Mouse (Mus musculus) myocyte (in vitro differentiated cells): ENCODE data around the gene Mrpl2. TPM values are rescaled to one million over a fixed set of nuclear protein-coding genes. Genes with fewer than 3 reads are reported as not detected.

Experiments
- H3K27me3 ChIP-seq: one replicate; pipeline ENCODE4 v1.6.1; 2011; ENCODE audit not compliant: control insufficient read depth, insufficient read depth, insufficient read length
- H3K36me3 ChIP-seq: one replicate; pipeline ENCODE4 v1.6.1; 2011; ENCODE audit not compliant: control insufficient read depth, insufficient read depth
- H3K4me2 ChIP-seq: one replicate; pipeline ENCODE4 v1.6.1; 2011; ENCODE audit warnings: low read depth, control low read depth
- H3K4me3 ChIP-seq: one replicate; pipeline ENCODE4 v1.5.1; 2011; ENCODE audit warnings: mild to moderate bottlenecking, control low read depth, moderate library complexity
- H3K79me2 ChIP-seq: one replicate; pipeline ENCODE4 v1.6.1; 2011; ENCODE audit not compliant: control insufficient read depth, insufficient read depth
- H3ac ChIP-seq: one replicate; pipeline ENCODE4 v1.6.1; 2011; ENCODE audit not compliant: control insufficient read depth, insufficient read length
- CEBPB ChIP-seq: IDR thresholded peaks from 2 replicates; pipeline ENCODE4 v1.6.1; 2011; ENCODE audit warnings: mild to moderate bottlenecking, moderate library complexity; ENCODE audit not compliant: poor library complexity, insufficient read depth, severe bottlenecking
- E2F4 ChIP-seq: IDR thresholded peaks from one replicate; pipeline ENCODE4 v1.6.1; 2011; ENCODE audit warnings: mild to moderate bottlenecking, control low read depth, moderate library complexity; ENCODE audit not compliant: insufficient read depth
- MAX ChIP-seq: IDR thresholded peaks from one replicate; pipeline ENCODE4 v1.6.1; 2011; ENCODE audit warnings: low read depth, mild to moderate bottlenecking, control low read depth
- MYOD1 ChIP-seq, 3 experiments: IDR thresholded peaks; one replicate each; pipeline ENCODE4 v1.6.1; 2011; ENCODE audit warnings: control low read depth in 2 of 3, low read depth in 2 of 3, mild to moderate bottlenecking in 2 of 3, moderate library complexity in 1 of 3; ENCODE audit not compliant: insufficient read length in 2 of 3, control insufficient read depth in 1 of 3
- MYOG ChIP-seq, 3 experiments: IDR thresholded peaks; one replicate each; pipeline ENCODE4 v1.6.1; 2011; ENCODE audit warnings: control low read depth in 2 of 3, low read depth in 2 of 3, mild to moderate bottlenecking in 2 of 3; ENCODE audit not compliant: insufficient read length in 2 of 3, control insufficient read depth in 1 of 3, insufficient read depth in 1 of 3
- POLR2A ChIP-seq: IDR thresholded peaks from one replicate; pipeline ENCODE4 v1.6.1; 2011; ENCODE audit warnings: low read depth, mild to moderate bottlenecking, control low read depth, moderate library complexity; ENCODE audit not compliant: insufficient read length
- POLR2AphosphoS2 ChIP-seq: IDR thresholded peaks from one replicate; pipeline ENCODE4 v1.6.1; 2011; ENCODE audit warnings: low read depth, control low read depth; ENCODE audit not compliant: insufficient read length
- REST ChIP-seq: IDR thresholded peaks from one replicate; pipeline ENCODE4 v1.6.1; 2011; ENCODE audit warnings: mild to moderate bottlenecking, control low read depth, moderate library complexity; ENCODE audit not compliant: insufficient read depth, insufficient read length
- SRF ChIP-seq: IDR thresholded peaks from one replicate; pipeline ENCODE4 v1.6.1; 2011; ENCODE audit warnings: low read depth; ENCODE audit not compliant: control insufficient read depth, insufficient read length
- TCF12 ChIP-seq: IDR thresholded peaks from one replicate; pipeline ENCODE4 v1.6.1; 2011; ENCODE audit warnings: mild to moderate bottlenecking, control low read depth; ENCODE audit not compliant: poor library complexity, insufficient read depth, severe bottlenecking
- TCF3 ChIP-seq: IDR thresholded peaks from one replicate; pipeline ENCODE4 v1.6.1; 2011; ENCODE audit warnings: low read depth, control low read depth; ENCODE audit not compliant: insufficient read length
- USF1 ChIP-seq: IDR thresholded peaks from one replicate; pipeline ENCODE4 v1.6.1; 2011; ENCODE audit warnings: low read depth, mild to moderate bottlenecking, control low read depth, moderate library complexity
- polyA plus RNA-seq: library from polyadenylated mRNA; unstranded; fragments of >200 nt; fragmentation: generic; extraction: Trizol; gene quantifications from one replicate; pipeline ENCODE4 v1.2.1, GENCODE M21; 2012; ENCODE audit warnings: missing spikeins

The Mrpl2 gene
- polyA plus RNA-seq, 1 experiment: 248 TPM

GRCm38 (mm10) chr17:46661351-46661750 lies 15.3 kb downstream of the Mrpl2 start:
- Histone ChIP-seq H3K4me2 (no peak overlapping the region), H3K79me2 (no peaks in the 10 kb centered on the region), H3ac (no peak overlapping the region), H3K27me3 (no peaks in the 10 kb centered on the region), H3K4me3 (no peak overlapping the region), H3K36me3 (peaks cover 4% of the 10 kb centered on the region)
- TF ChIP-seq MYOD1 (IDR thresholded peaks at IDR 0.05; ENCODE audit: control insufficient read depth in 1 of 3, insufficient read length in 2 of 3, low read depth in 2 of 3) (no peak), TCF3 (no peak), E2F4 (no peak), TCF12 (no peak), MAX (no peak), POLR2AphosphoS2 (no peak), USF1 (no peak), SRF (no peak), POLR2A (no peak), MYOG (IDR thresholded peaks at IDR 0.05; ENCODE audit: control insufficient read depth in 1 of 3, insufficient read depth in 1 of 3, insufficient read length in 2 of 3, low read depth in 2 of 3) (no peak), CEBPB (no peak), REST (no peak)

- no peak overlapping the region for H3K4me3 ChIP-seq
- TF ChIP-seq REST (no peak), SRF (no peak), MYOD1 (IDR thresholded peaks at IDR 0.05; ENCODE audit: control insufficient read depth in 1 of 3, insufficient read length in 2 of 3, low read depth in 2 of 3) (no peak), USF1 (no peak), E2F4 (no peak), POLR2AphosphoS2 (no peak), TCF12 (no peak), MYOG (IDR thresholded peaks at IDR 0.05; ENCODE audit: control insufficient read depth in 1 of 3, insufficient read depth in 1 of 3, insufficient read length in 2 of 3, low read depth in 2 of 3) (no peak), CEBPB (no peak), MAX (no peak), POLR2A (no peak)
- H3K4me2 ChIP-seq: no peak overlapping the region
- H3K36me3 ChIP-seq: peaks cover 4% of the 10 kb centered on the region
- no peaks in the 10 kb centered on the region for H3K27me3 ChIP-seq
- H3ac ChIP-seq: no peak overlapping the region
- H3K79me2 ChIP-seq: no peaks in the 10 kb centered on the region
These were observed 16.0 kb downstream of the Mrpl2 start for GRCm38 (mm10) chr17:46661981-46662380.

- H3K4me3 ChIP-seq: no peak overlapping the region
- H3K4me2 ChIP-seq: no peak overlapping the region
- H3ac ChIP-seq: no peak overlapping the region
- peaks cover 4% of the 10 kb centered on the region for H3K36me3 ChIP-seq
- no peaks in the 10 kb centered on the region for H3K79me2 ChIP-seq
- H3K27me3 ChIP-seq: no peaks in the 10 kb centered on the region
- no peak for TF ChIP-seq TCF12
These were observed 16.7 kb downstream of the Mrpl2 start for GRCm38 (mm10) chr17:46662730-46663129.

- no peaks in the 10 kb centered on the region for H3K27me3 ChIP-seq
- peaks cover 12% of the 10 kb centered on the region for H3K79me2 ChIP-seq
- H3K4me2 ChIP-seq: no peak overlapping the region
- no peak overlapping the region for H3ac ChIP-seq
- peaks cover 3% of the 10 kb centered on the region for H3K36me3 ChIP-seq
- TF ChIP-seq SRF: no peak
- TF ChIP-seq TCF3: no peak
- no peak for TF ChIP-seq REST
- TF ChIP-seq MYOD1 (IDR thresholded peaks at IDR 0.05; ENCODE audit: control insufficient read depth in 1 of 3, insufficient read length in 2 of 3, low read depth in 2 of 3): no peak
- no peak for TF ChIP-seq USF1
- no peak for TF ChIP-seq POLR2A
- TF ChIP-seq MYOG (IDR thresholded peaks at IDR 0.05; ENCODE audit: control insufficient read depth in 1 of 3, insufficient read depth in 1 of 3, insufficient read length in 2 of 3, low read depth in 2 of 3): no peak
- TF ChIP-seq MAX: no peak
- no peak for TF ChIP-seq CEBPB
- no peak for TF ChIP-seq POLR2AphosphoS2
- no peak for TF ChIP-seq TCF12
- TF ChIP-seq E2F4: no peak
- H3K4me3 ChIP-seq: no peak overlapping the region
These were observed 21.7 kb downstream of the Mrpl2 start for GRCm38 (mm10) chr17:46667712-46668111.

GRCm38 (mm10) chr17:46669911-46670310 lies 23.9 kb downstream of the Mrpl2 start:
- no peak overlapping the region for H3ac ChIP-seq
- TF ChIP-seq POLR2A (no peak), MAX (no peak), USF1 (no peak), E2F4 (no peak), TCF12 (no peak)
- peaks cover 24% of the 10 kb centered on the region for H3K79me2 ChIP-seq
- no peak overlapping the region for H3K4me2 ChIP-seq
- H3K27me3 ChIP-seq: no peaks in the 10 kb centered on the region
- H3K4me3 ChIP-seq: no peak overlapping the region
- peaks cover 3% of the 10 kb centered on the region for H3K36me3 ChIP-seq
